Mouse (Mus musculus) bone marrow, adult 2 months (tissue): ENCODE data around the gene Trdn. TPM values are rescaled to one million over a fixed set of nuclear protein-coding genes. Genes with fewer than 3 reads are reported as not detected.

ENCODE experiments used
- H3K27ac ChIP-seq: fragments of 200-500 bp; 2 replicates; pipeline ENCODE4 v1.5.1; 2012; ENCODE audit warnings: low read depth, mild to moderate bottlenecking, control low read depth, inconsistent platforms, low read length; ENCODE audit not compliant: control insufficient read depth, poor library complexity, insufficient read depth
- H3K4me1 ChIP-seq: fragments of 200-500 bp; 2 replicates; pipeline ENCODE4 v1.6.1; 2011; ENCODE audit warnings: low read length; ENCODE audit not compliant: control insufficient read depth, insufficient read depth
- H3K4me3 ChIP-seq: fragments of 200-500 bp; replicated peaks from 2 replicates; pipeline ENCODE3; 2011; ENCODE audit warnings: mild to moderate bottlenecking, low read depth, low read length, control low read depth; ENCODE audit not compliant: control insufficient read depth
- CTCF ChIP-seq: fragments of 200-500 bp; IDR thresholded peaks from 2 replicates; pipeline ENCODE4 v1.5.1; 2011; ENCODE audit warnings: low read length, control low read depth; ENCODE audit not compliant: control insufficient read depth, insufficient read depth
- POLR2A ChIP-seq: fragments of 200-500 bp; IDR thresholded peaks from 2 replicates; pipeline ENCODE4 v1.6.1; 2011; ENCODE audit warnings: low read depth, mild to moderate bottlenecking, control low read depth, low read length, borderline replicate concordance; ENCODE audit not compliant: control insufficient read depth
- WGBS: fragments of 180-500 bp; shearing (Covaris S2); methylation state at CpG from one replicate; pipeline ENCODE4 v1.1.7; 2018; 5-methylcytosine and 5-hydroxymethylcytosine counted together
- polyA plus RNA-seq: library from polyadenylated mRNA; stranded (reverse); fragments of >200 nt; gene quantifications from 2 replicates; pipeline ENCODE4 v1.2.4, GENCODE M21; 2011; ENCODE audit warnings: low replicate concordance; ENCODE audit not compliant: missing spikeins, insufficient read depth, insufficient read length

Trdn gene
- 1.8 and 3.0 TPM in 2 replicates for polyA plus RNA-seq

DNA sequence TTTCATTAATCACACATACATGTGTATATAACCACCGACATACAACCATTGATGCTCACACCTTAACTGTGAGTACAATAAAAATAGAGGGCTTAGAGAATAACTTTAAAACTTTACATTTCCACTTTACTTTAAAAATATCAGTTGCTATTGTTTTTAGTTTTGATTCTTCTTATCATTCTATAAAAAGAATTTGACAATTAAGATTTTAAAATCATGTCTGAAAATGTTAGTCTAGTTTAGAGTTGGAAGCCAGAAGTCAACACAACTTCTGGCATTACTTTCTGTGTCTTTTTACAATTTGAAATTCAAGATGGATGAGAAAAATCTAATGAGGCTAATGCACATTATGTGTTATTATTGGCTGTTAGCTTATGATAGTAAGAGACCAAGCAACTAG is at the start of gene Trdn:
TSS of gene Trdn (plus strand) at position 301 of the 400 bp plus-strand sequence.
- WGBS, result 62% methylated on average over 1 of the region's 1 CpGs
- Histone ChIP-seq H3K27ac (no peak within 1 kb of the TSS), H3K4me1 (no peaks in the 10 kb centered on the region), H3K4me3 (no peak within 1 kb of the TSS)
- no peak for TF ChIP-seq POLR2A
- no peak for TF ChIP-seq CTCF

DNA sequence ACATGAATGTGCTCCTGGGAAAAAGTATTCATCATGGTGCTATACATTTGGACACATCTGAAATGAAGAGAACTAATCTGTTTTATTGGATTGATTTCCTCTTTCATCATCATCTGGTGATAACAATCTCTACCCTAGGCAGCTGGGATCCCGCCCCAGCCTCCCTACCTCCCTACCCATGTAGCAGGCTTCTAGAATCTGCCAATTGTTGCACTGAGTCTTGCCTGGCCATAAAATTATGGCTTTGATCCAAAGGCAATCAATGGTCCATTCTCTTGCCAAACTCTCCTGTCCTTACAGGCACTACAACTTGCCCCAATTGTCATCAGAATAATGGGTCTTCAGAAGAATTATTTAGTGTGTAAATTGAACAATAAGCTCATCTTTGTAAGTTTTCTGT is 19.6 kb upstream of the Trdn start:
- WGBS, result 59% methylated on average over 1 of the region's 1 CpGs
- no peak for TF ChIP-seq CTCF
- no peak for TF ChIP-seq POLR2A
- H3K27ac ChIP-seq, result no peak overlapping the region

DNA sequence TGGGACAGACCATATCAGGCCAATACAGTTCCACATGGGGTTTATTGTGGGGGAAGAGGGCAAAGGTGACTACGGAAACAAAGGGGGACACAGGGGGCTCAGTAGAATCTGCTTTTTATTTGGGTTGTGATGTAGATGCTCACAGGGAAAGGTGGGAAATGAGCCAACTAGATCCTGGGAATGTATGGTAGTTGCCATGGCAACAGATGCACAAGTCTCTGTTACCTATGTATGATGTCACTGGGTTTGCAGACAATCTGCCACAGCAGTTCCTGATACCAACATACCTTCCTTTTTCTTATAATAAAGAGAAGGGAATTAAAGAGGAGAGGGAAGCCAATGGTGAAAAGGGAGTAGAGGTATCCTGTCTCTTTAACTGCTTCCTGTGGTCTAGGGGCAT is 14.8 kb upstream of the Trdn start:
- no peak for TF ChIP-seq POLR2A
- no peak for TF ChIP-seq CTCF
- WGBS, result 83% methylated on average over 1 of the region's 1 CpGs
- Histone ChIP-seq H3K4me1 (no peaks in the 10 kb centered on the region), H3K4me3 (no peak overlapping the region), H3K27ac (no peak overlapping the region)

More for the DNA sequence above, 19.6 kb upstream of the Trdn start:
- no peaks in the 10 kb centered on the region for H3K4me1 ChIP-seq
- H3K4me3 ChIP-seq, result no peak overlapping the region

DNA sequence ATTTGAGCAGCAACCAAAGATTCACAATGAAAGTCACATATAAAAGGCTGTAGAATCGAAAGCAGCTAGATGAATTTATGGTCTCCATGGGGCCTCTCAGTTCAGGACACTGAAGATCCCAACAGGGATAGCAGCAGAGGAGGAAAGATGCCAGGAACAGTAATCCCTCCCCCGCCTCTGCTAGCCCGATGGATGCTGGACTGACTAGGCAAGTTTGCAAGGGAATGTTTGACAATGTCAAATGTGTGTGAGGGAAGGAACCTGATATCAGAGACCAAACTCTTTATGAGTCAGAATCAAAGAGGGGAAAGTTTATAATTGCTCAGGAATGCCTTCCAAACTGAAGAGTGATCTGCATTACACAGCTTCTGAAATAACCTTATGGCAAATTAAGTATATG is 7.2 kb upstream of the Trdn start:
- Histone ChIP-seq H3K27ac (no peak overlapping the region), H3K4me1 (no peaks in the 10 kb centered on the region), H3K4me3 (no peak overlapping the region)
- WGBS, result 62% methylated on average over 3 of the region's 3 CpGs
- TF ChIP-seq POLR2A, result no peak
- no peak for TF ChIP-seq CTCF

DNA sequence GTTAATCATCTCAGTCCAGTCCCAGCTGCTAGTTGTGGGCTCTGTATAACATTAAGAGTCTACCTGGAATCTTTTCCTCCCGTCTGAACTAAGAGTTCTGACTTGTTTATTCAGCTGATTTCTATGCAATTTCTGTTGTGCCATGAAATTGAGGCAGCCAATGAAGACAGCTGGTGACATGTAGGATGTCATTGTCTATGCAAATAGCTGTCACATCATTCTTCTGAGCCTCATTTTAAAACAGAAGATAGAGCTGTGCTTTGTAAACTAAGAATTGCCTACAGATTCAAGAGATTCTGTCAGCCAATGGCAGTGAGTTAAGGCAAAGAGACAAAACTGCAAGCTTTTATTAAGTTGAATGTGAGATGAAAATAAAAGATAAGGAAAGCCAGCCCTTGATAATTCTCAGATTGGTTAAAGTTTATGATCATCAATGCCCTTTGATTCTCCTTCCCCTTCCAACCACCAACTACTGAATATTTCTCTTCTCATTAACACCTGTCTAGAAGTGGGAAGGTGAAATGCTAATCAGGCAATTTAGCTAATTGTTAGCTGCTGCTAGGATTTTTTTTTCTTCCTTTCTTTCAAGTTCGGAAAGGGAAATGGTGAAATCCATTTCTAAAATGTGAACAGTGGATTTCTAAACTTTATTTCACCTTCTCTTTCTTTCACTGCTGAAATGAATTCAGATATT is 1.9 kb downstream of the Trdn start:
- no peaks in the 10 kb centered on the region for H3K4me1 ChIP-seq
- no peak overlapping the region for H3K27ac ChIP-seq
- TF ChIP-seq CTCF (no peak), POLR2A (no peak)
- H3K4me3 ChIP-seq, result no peak overlapping the region
- 44% methylated on average over 2 of the region's 2 CpGs for WGBS

DNA sequence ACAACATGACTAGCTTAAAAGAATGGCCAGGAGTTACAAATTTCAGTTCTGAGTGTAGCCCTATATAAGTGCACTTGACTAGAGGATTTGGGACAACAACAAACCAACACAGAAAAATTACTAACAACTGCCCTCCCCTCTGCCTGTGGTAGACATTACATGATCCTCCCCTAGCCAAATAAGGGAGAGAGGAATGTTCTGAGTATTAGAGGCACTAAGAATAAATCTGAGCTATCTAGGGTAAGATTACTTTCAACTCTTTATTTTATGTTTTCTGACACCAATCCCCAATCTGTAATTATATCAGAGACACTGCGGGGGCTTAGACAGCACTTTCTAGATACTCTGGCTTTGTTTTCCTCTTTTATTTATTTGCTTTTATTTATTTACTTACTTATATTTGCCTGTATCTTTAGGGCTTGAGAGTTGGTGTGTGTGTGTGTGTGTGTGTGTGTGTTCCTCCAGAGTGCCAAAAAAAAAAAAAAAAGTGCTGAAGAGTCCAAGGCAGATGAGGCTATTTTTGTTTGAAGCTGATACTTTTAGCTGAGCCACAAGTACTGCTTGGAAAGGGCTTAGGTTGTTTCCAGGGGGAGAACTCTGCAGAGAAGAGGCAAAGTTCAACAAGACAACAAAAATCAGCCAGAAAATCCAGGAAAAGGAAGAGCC is 2.7 kb downstream of the Trdn start:
- WGBS, result 83% methylated on average over 1 of the region's 1 CpGs
- no peak for TF ChIP-seq POLR2A
- TF ChIP-seq CTCF, result no peak
- Histone ChIP-seq H3K27ac (no peak overlapping the region), H3K4me1 (no peaks in the 10 kb centered on the region), H3K4me3 (no peak overlapping the region)

DNA sequence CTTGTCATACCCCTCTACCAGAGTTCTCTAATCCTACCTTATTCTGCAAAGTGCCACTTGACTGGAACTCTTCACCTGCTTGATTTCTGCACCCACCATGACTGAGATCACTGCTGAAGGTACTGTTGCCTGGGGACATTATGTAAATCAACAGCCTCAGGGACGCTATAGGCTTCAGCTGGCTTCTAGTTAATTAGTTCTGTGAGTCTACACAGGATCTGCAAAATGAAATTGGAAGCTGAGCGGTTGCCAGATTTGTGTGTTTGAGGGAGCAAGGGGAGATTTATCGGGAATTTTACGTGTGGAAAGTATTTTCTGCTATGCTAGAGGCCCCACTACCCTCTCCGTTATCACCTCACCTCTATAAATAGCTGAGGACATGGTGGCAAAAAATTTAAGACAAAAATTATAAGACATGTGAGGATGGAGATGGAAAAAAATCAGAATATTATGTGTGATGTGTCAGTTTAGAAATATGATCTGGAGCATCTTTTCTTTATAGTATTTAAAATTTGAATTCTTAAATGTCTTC is 3.3 kb downstream of the Trdn start:
- H3K4me3 ChIP-seq, result no peak overlapping the region
- H3K27ac ChIP-seq, result no peak overlapping the region
- 69% methylated on average over 5 of the region's 5 CpGs for WGBS
- TF ChIP-seq CTCF (no peak), POLR2A (no peak)
- H3K4me1 ChIP-seq, result no peaks in the 10 kb centered on the region

DNA sequence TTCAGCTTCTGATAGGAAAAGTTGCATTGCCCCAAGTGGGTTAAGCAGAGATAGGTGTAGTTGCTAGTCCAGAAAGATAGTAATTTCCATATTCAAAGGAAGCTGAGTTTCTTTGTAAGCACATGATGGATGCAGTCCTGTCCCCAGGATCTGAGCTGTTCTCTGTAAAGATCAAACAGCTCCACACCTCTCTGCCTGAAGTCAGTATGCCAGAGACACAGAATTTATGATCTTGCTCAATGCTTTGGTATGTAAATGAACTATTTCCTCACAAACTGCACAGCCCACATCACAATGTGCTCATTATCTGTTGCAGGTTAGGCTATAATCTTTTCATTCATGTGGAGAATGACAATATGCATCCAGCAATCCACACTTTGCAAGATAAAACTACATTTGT is 8.0 kb downstream of the Trdn start:
- no peak overlapping the region for H3K27ac ChIP-seq
- no peak overlapping the region for H3K4me3 ChIP-seq
- TF ChIP-seq POLR2A, result no peak
- no peak for TF ChIP-seq CTCF

DNA sequence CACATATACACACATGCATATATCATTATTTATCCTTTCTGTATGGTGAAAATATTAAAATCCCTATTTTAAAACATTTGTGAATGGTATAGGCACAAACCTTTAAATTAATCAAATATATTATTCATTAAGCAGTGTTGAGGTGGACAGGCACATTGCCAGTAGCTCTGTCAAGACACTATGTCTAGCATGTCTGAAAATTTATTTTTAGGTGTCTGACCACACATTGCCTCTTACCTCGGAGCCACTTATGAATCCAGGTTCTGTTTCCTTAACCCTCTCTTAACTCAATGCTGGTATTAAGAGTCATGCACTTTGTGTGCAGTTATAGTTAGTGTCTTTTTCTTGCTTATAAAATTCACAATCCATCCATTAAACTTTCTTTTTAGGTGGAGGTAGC is 12.0 kb downstream of the Trdn start:
- TF ChIP-seq POLR2A (no peak), CTCF (no peak)
- H3K4me3 ChIP-seq, result no peak overlapping the region
- H3K4me1 ChIP-seq, result no peaks in the 10 kb centered on the region
- WGBS, result 39% methylated on average over 1 of the region's 1 CpGs
- H3K27ac ChIP-seq, result no peak overlapping the region

More for the DNA sequence above, 8.0 kb downstream of the Trdn start:
- H3K4me1 ChIP-seq, result no peaks in the 10 kb centered on the region
